Mouse (Mus musculus): ENCODE measurements around the gene Kdf1.

DNA sequence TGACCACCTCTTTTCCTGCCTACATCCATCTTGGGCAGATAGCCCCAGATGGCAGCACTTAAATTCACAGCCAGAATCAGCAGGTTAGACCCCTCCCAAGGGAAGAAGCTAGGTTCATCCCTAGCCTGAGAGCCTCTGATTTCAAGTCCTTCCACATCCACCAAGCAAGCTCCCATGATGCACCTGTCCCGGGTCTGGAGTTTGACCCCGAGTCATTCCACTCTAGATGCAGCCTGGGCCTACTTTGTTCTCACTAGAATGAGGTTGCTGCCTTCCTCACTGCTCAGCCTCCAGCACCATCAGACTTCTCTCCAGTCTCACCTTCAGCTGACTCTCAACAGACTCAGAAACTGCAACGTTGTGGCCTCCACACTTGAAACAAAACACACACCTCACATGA is 17.3 kb downstream of the Kdf1 start:
- TF ChIP-seq CTCF (IDR thresholded peaks at IDR 0.05; ENCODE audit: low read depth) (no peak), EP300 (IDR thresholded peaks at IDR 0.05; ENCODE audit: low read depth) (no peak)
